Mouse (Mus musculus): ENCODE results near the gene Vmn2r1. TPM values are rescaled to one million over a fixed set of nuclear protein-coding genes. Genes with fewer than 3 reads are reported as not detected.

Gene Vmn2r1
- 0.14 TPM for polyA plus RNA-seq (2014; fragmentation: Illumina TruSeq; extraction: RNeasy Lipid Tissue Mini Kit (QIAGEN cat#74804))

GRCm38 (mm10) chr3:64081247-64081646 is at the start of gene Vmn2r1:
Gene Vmn2r1 (plus strand): TSS chr3:64081547.

DNA sequence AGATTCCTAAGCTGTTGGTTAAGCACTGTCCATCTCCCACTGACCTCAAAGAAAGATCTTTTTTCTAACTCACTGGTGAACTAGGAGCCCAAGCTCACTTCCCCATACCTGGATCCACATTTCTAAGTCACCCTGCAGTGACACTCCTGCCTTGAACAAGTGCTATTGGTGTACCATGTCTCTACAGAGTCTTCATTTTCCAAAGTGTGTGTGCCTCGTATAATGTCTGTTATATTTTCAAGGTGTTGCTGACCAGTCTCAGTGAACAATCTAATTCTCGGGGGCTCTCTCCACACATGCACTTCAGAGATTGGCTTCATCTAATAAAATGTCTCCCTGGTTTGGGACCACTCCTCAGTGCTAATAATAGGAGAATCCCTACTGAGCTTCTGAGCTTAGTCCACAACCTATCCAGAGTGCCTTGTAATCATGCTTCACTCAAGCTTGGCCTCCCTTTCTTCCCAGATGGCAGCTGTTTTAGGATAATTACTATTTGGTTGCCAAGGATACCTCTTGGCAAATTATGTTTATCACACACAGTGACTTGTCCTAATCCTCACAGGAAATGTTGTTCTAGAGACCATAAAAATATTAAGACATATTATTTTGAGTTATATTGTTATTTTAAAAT is 60.6 kb downstream of the Vmn2r1 start, which contains the start of gene Vmn2r2:
Gene Vmn2r2 (minus strand): TSS at position 51 of the 631 bp plus-strand sequence.

Other genes starting within 250 kb of the Vmn2r1 start
- gene Plch1, start 182.1 kb upstream of the Vmn2r1 start, polyA plus RNA-seq (2014; fragmentation: Illumina TruSeq; extraction: RNeasy Lipid Tissue Mini Kit (QIAGEN cat#74804)), result 13.6 TPM
- 30.6 TPM for gene E130311K13Rik, start 152.1 kb upstream of the Vmn2r1 start, polyA plus RNA-seq (2014; fragmentation: Illumina TruSeq; extraction: RNeasy Lipid Tissue Mini Kit (QIAGEN cat#74804))
- 76.5 TPM for gene Slc33a1, start 116.8 kb upstream of the Vmn2r1 start, polyA plus RNA-seq (2014; fragmentation: Illumina TruSeq; extraction: RNeasy Lipid Tissue Mini Kit (QIAGEN cat#74804))
- 93.7 TPM for gene Gmps, start 105.4 kb upstream of the Vmn2r1 start, polyA plus RNA-seq (2014; fragmentation: Illumina TruSeq; extraction: RNeasy Lipid Tissue Mini Kit (QIAGEN cat#74804))
- not detected for gene Vmn2r2, start 60.4 kb downstream of the Vmn2r1 start, polyA plus RNA-seq (2014; fragmentation: Illumina TruSeq; extraction: RNeasy Lipid Tissue Mini Kit (QIAGEN cat#74804))
- not detected for gene Vmn2r3, start 208.2 kb downstream of the Vmn2r1 start, polyA plus RNA-seq (2014; fragmentation: Illumina TruSeq; extraction: RNeasy Lipid Tissue Mini Kit (QIAGEN cat#74804))

Data from ovary, adult 10 weeks (tissue).